Mouse (Mus musculus) bone marrow, adult 2 months (tissue): Measurements from ENCODE around the gene Sdk2.

Experiments used
- CTCF ChIP-seq: fragments of 200-500 bp; IDR thresholded peaks from 2 replicates; pipeline ENCODE4 v1.5.1; 2011; ENCODE audit warnings: low read length, control low read depth; ENCODE audit not compliant: control insufficient read depth, insufficient read depth
- POLR2A ChIP-seq: fragments of 200-500 bp; IDR thresholded peaks from 2 replicates; pipeline ENCODE4 v1.6.1; 2011; ENCODE audit warnings: low read depth, mild to moderate bottlenecking, control low read depth, low read length, borderline replicate concordance; ENCODE audit not compliant: control insufficient read depth

DNA sequence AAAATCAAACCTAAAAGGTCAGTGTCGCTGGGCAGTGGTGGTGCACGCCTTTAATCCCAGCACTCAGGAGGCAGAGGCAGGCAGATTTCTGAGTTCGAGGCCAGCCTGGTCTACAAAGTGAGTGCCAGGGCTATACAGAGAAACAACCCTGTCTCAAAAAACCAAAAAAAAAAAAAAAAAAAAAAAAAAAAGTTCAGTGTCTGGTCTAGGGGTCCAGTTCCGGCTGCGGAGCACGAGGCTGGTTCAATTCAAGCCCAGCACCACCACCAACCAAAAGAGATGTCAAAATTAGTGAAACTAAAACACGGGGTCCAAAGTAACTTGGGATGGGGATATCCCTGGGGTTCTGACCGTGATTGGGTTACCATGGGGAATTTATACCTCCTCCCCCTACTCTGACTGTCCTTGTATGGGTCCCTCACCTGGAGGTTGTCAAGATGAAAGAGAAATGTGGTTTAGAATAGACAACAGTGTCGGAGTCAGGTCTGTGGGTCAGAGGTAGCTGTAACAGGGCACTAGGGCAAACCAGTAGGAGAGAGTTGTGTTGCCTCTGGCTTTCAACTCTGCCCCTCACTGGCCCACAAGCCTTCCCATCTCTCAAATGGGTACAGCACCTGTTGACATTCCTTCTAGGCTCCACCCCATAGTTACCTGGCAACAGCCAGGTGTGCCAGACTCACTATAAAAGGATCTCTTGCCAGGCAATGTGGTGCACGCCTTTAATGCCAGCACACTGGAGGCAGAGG, 314.0 kb downstream of the Sdk2 start:
- TF ChIP-seq CTCF (no peak), POLR2A (no peak)
